In genomic region chr1:179231777-179232661, GRCm38 (mm10) we compare ENCODE assay signal across 8 mouse cellular contexts.
DNase-seq lines count a peak whose midpoint lies in the region; ATAC-seq lines count a peak whose summit lies in the region.

No protein-coding gene starts in this region.

- ATAC-seq in embryonic facial prominence, embryonic 12.5 days (ENCODE audit: insufficient number of reproducible peaks, insufficient read depth, low FRiP score, low TSS enrichment), result 0 out of 2 replicates have a peak, but pooled peaks have one; percentile 59
- ATAC-seq in limb, embryonic 12.5 days (ENCODE audit: insufficient number of reproducible peaks, insufficient read depth, low FRiP score, low TSS enrichment, low read depth), result peak; percentile 54; the same call in 1 of the 2 replicates

- peaks cover 18% of the 10 kb centered on the region; the same call in 1 of the 2 replicates for H3K4me1 ChIP-seq in embryonic facial prominence, embryonic 12.5 days
- peaks cover 24% of the 10 kb centered on the region for H3K4me1 ChIP-seq in limb, embryonic 12.5 days (replicated peaks)

- H3K27ac ChIP-seq in embryonic facial prominence, embryonic 12.5 days, result peak overlapping the region; percentile 70
- no peak overlapping the region for H3K27ac ChIP-seq in limb, embryonic 12.5 days

- H3K9ac ChIP-seq in embryonic facial prominence, embryonic 12.5 days, result no peak overlapping the region
- H3K9ac ChIP-seq in limb, embryonic 12.5 days (replicated peaks), result no peak overlapping the region

- peak; percentile 65 for DNase-seq in CD4-positive helper T cell, adult 2 months (ENCODE audit: low read depth, low spot score)
- DNase-seq in adrenal gland, postnatal 36 days, result peak; percentile 62 to 74
- DNase-seq in heart, adult 8-10 months (ENCODE audit: low spot score), result peak; percentile 58
- peak; percentile 49 to 75 for DNase-seq in kidney, adult 8-10 months
- peak; percentile 81 for DNase-seq in naive thymus-derived CD4-positive, alpha-beta T cell, adult 2 months (ENCODE audit: low read depth)
- peak; percentile 82 for DNase-seq in splenic B cell, adult 2 months (ENCODE audit: low read depth, low spot score)

- H3K4me2 ChIP-seq in embryonic facial prominence, embryonic 12.5 days (replicated peaks), result no peak overlapping the region
- no peak overlapping the region for H3K4me2 ChIP-seq in limb, embryonic 12.5 days

- H3K27me3 ChIP-seq in embryonic facial prominence, embryonic 12.5 days, result no peaks in the 10 kb centered on the region
- H3K27me3 ChIP-seq in limb, embryonic 12.5 days, result no peaks in the 10 kb centered on the region; the same call in 1 of the 2 replicates
- H3K27me3 ChIP-seq in splenic B cell, adult 2 months (ENCODE audit: control insufficient read depth, insufficient read depth, low read length, poor library complexity, severe bottlenecking), result no peaks in the 10 kb centered on the region

- H3K4me3 ChIP-seq in embryonic facial prominence, embryonic 12.5 days, result no peak overlapping the region
- H3K4me3 ChIP-seq in limb, embryonic 12.5 days (replicated peaks), result no peak overlapping the region

- 32% methylated on average over 13 of the region's 13 CpGs for WGBS in embryonic facial prominence, embryonic 12.5 days
- 33% methylated on average over 13 of the region's 13 CpGs for WGBS in limb, embryonic 12.5 days

- H3K9me3 ChIP-seq in embryonic facial prominence, embryonic 12.5 days, result no peaks in the 10 kb centered on the region
- H3K9me3 ChIP-seq in limb, embryonic 12.5 days, result no peaks in the 10 kb centered on the region

- H3K36me3 ChIP-seq in embryonic facial prominence, embryonic 12.5 days, result no peaks in the 10 kb centered on the region
- no peaks in the 10 kb centered on the region for H3K36me3 ChIP-seq in limb, embryonic 12.5 days
- no peaks in the 10 kb centered on the region for H3K36me3 ChIP-seq in splenic B cell, adult 2 months (ENCODE audit: control insufficient read depth, insufficient read depth, low read length, poor library complexity, severe bottlenecking)
